Mouse (Mus musculus): ENCODE data around the gene Map3k10.
A peak's percentile ranks its signal among the peaks of the same experiment; 100 is the strongest.
"Not testable (repeated sequence)": the region's sequence is repeated elsewhere in the genome, so short reads cannot be mapped to it uniquely, and the experiment has no call there.

The Map3k10 gene

GRCm38 (mm10) chr7:27654607-27655276 is 19.7 kb downstream of the Map3k10 start:
- peak; percentile 81 for DNase-seq (ENCODE audit: low read depth, low spot score)

- DNase-seq (ENCODE audit: low read depth, low spot score) = peak; percentile 90
These were observed 20.5 kb downstream of the Map3k10 start, which contains the start of gene Ttc9b for GRCm38 (mm10) chr7:27653681-27654437. Gene Ttc9b (plus strand): TSS chr7:27653915.

GRCm38 (mm10) chr7:27650949-27651348 is 23.4 kb downstream of the Map3k10 start:
- peak; percentile 93 for DNase-seq (ENCODE audit: low read depth, low spot score)

GRCm38 (mm10) chr7:27649723-27650122 is 24.7 kb downstream of the Map3k10 start:
- no peak for DNase-seq (ENCODE audit: low read depth, low spot score)

GRCm38 (mm10) chr7:27647281-27648002 is 27.0 kb downstream of the Map3k10 start:
- DNase-seq (ENCODE audit: low read depth, low spot score) = no peak

GRCm38 (mm10) chr7:27646516-27646915 is 27.9 kb downstream of the Map3k10 start:
- DNase-seq (ENCODE audit: low read depth, low spot score) = no peak

- no peak for DNase-seq (ENCODE audit: low read depth, low spot score)
These were observed 29.9 kb downstream of the Map3k10 start for GRCm38 (mm10) chr7:27644471-27644870.

- DNase-seq (ENCODE audit: low read depth, low spot score) = not testable (repeated sequence)
These were observed 39.3 kb downstream of the Map3k10 start for GRCm38 (mm10) chr7:27635094-27635493.

GRCm38 (mm10) chr7:27634691-27635090 is 39.7 kb downstream of the Map3k10 start:
- no peak for DNase-seq (ENCODE audit: low read depth, low spot score)

GRCm38 (mm10) chr7:27633166-27633565 is 41.2 kb downstream of the Map3k10 start:
- DNase-seq (ENCODE audit: low read depth, low spot score) = peak; percentile 82

GRCm38 (mm10) chr7:27631439-27631838 is 43.0 kb downstream of the Map3k10 start:
- DNase-seq (ENCODE audit: low read depth, low spot score) = peak; percentile 68

GRCm38 (mm10) chr7:27628816-27629215 is 45.6 kb downstream of the Map3k10 start:
- DNase-seq (ENCODE audit: low read depth, low spot score) = not testable (repeated sequence)

GRCm38 (mm10) chr7:27628190-27628589 is 46.2 kb downstream of the Map3k10 start:
- no peak for DNase-seq (ENCODE audit: low read depth, low spot score)

- DNase-seq (ENCODE audit: low read depth, low spot score) = no peak
These were observed 46.7 kb downstream of the Map3k10 start for GRCm38 (mm10) chr7:27627707-27628106.

GRCm38 (mm10) chr7:27624967-27625366 is 49.4 kb downstream of the Map3k10 start:
- no peak for DNase-seq (ENCODE audit: low read depth, low spot score)

- no peak for DNase-seq (ENCODE audit: low read depth, low spot score)
These were observed 52.2 kb downstream of the Map3k10 start for GRCm38 (mm10) chr7:27622234-27622633.

- peak; percentile 67 for DNase-seq (ENCODE audit: low read depth, low spot score)
These were observed 53.4 kb downstream of the Map3k10 start for GRCm38 (mm10) chr7:27621028-27621427.

GRCm38 (mm10) chr7:27613751-27614499 is 60.5 kb downstream of the Map3k10 start:
- DNase-seq (ENCODE audit: low read depth, low spot score) = peak; percentile 89

- DNase-seq (ENCODE audit: low read depth, low spot score) = peak; percentile 70
These were observed 61.5 kb downstream of the Map3k10 start for GRCm38 (mm10) chr7:27612940-27613339.

- no peak for DNase-seq (ENCODE audit: low read depth, low spot score)
These were observed 63.5 kb downstream of the Map3k10 start for GRCm38 (mm10) chr7:27610871-27611270.

- no peak for DNase-seq (ENCODE audit: low read depth, low spot score)
These were observed 64.0 kb downstream of the Map3k10 start for GRCm38 (mm10) chr7:27610370-27610769.

Data from brain, adult 2 months (tissue).